Mouse (Mus musculus) spleen, postnatal 4 days (tissue): Measurements from ENCODE around the gene M1ap.

ENCODE experiments used
- DNase-seq, 2 experiments: peaks; one replicate each; pipeline ENCODE4 v3.0.0; 2022; ENCODE audit warnings: low spot score in 2 of 2

M1ap gene

DNA sequence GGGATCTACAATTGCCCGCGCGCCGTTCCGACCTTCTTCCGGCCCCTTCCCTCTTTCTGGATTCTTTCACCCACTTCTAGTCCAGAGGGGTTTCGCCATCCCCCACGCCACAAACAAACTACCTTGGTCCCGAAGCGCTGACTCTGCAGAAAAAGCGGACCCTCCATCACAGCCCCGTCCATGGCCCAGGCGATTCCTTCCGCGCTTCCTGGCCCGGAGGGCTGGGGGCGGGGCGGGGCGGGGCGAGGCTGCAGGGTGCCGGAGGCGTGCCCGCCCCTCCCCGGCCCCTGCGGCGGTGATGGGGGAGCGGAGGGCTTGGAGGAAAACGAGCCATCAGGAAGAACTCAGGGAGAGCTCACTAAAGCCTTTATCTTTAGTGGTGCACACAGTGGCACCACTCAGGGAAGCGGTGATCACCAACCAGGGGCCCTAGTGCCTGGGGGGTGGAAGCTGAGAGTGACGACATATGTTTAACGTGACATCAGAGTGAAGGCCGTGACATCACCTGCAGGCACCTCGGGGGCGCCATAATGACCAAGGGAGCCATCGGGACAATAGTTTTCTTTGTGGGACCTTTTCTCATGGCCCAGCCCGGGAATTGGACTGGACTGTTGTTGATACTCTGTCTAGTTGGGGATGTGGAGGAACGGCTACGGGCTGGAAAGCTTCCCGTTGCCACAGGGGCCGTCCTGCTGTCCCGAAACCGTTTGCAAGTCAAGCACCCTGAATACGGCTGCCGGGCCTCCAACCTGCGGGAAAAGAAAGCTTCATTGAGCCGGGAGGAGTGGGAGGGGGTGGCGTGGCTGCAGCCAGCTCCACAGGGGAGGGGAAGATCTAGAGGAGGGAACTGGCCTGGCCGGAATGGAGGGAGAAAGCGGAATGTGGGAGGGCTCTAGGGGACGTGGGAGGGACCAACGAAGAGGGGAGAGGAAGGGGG, 86.8 kb downstream of the M1ap start, which contains the start of the genes Dok1 and Loxl3:
TSS of gene Dok1 (minus strand) at position 223 of the 937 bp plus-strand sequence.
TSS of gene Loxl3 (plus strand) at position 925 of the 937 bp plus-strand sequence.
- peak; percentile 74 to 87 for DNase-seq

DNA sequence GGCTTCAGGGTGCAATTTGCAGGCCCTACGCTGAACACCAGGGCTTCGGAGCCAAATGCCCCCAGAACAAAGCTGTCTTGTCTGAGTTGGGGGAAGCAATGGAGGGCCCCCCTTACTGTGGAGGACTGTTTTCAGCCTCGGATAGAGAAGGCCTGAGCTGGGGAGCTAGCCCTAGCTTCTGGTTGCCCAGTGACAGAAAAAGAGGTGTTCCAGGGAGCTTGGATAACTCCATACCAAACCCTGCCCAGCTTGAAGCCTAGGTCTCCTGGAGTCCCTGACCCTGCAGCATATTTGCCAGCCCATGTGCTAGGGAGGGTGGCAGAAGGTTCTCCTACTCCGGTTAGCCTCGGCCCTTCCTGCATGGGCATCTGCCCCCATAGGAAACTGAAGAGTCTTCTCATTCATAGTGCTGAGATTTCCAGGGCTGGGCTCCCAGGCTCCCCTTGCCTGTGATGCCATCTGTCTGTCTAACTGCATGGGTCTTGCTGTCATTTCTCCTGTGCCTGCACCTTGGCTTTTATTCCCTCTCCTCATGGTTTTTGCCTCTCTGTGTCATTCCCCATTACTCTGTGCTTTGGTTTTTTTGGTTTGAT, 87.9 kb downstream of the M1ap start:
- DNase-seq = no peak

DNA sequence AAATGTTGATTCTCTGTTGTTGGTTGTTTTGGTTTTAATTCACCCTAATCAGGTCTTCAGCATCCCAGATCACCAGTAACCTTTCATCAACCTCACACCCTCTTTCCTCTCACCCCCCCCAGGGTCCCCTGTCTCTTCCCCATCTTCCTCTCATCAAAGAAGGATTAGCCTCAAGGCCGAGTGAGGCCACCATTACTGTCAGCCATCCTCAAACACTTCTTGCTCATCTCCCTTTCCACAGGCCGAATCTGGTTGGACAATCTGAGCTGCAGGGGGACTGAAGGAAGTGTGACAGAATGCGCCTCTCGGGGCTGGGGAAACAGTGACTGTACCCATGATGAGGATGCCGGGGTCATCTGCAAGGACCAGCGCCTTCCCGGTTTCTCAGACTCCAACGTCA, 90.5 kb downstream of the M1ap start:
- DNase-seq = no peak

DNA sequence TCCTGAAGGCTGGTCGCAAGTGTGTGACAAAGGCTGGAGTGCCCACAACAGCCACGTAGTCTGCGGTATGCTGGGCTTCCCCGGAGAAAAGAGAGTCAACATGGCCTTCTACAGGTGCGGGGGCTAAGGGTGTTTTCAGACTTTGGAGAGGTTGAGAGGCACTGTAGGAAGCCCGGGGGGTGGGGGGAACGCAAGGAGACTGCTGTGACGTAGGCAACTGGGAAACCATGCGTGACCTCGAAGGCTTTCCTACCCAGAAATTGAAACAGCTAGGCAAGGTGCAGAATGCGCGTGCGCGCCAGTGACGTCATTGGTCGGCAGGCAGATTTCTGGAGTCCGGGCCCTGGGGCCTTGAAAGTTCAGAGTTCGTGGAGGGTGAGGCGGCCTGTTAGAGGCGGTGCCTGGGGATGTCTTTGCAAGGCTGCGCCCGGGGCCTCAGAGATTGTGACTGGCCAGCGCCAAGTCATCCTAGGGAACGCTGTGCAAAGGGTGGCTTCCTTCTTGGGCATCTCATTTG, 91.9 kb downstream of the M1ap start:
- peak; percentile 95 to 98 for DNase-seq

DNA sequence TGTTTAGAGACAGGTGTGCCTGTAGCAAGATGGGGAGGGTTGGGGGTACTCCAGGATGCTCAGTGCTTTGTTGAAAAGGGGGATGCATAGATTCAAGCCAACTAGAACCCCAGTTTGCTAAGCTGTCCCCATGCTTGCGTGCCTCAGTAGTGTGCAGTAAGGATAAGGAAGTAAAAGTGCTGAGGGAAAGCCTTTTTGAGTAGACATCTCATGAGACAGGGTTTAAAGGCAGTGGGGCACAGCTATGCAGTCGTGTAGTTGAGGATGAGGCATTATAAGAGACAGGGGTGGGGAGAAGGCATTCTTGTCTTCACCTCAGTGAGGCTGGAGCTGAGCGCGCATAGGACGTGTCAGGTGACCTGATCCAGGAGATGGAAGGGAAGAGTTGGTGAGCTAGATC, 93.9 kb downstream of the M1ap start:
- no peak for DNase-seq

DNA sequence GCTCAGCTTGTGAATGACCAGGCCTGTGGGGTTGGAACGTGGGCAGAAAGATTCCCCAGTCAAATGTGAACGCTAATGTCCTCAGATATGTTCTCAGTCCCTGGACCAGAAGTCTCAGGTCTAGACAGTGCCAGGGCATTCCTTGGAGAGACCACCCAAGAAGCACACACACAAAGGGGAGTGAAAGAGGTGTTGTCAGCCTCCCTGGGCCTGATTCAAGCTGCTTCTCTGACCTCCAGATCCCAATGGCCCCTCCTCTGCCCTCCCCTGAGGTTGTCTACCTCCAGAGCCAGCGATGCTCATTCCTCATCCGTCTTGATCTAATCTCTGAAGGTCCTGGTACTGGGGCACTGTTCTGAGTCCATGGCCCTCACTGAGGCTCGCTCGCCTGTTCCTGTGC, 96.9 kb downstream of the M1ap start:
- no peak for DNase-seq

DNA sequence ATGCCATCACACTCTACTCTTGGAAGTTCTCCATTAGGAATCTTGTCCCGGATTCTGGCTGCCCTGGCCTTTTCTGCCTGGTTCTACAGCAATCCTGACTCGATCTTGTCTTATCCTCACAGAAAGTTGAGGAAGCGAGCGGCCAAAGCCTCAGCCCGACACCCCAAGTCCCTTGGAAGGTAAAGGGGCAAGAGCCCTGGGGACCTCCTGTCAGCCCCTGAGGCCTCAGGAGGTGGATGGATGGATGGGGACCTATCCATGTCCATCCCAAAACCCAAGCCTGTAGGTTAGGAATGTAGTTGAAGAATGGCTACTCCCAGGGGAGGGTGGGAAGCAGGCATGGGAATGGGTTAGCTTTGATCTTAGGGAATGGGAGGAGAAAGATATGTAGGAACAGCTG, 97.3 kb downstream of the M1ap start:
- no peak for DNase-seq

DNA sequence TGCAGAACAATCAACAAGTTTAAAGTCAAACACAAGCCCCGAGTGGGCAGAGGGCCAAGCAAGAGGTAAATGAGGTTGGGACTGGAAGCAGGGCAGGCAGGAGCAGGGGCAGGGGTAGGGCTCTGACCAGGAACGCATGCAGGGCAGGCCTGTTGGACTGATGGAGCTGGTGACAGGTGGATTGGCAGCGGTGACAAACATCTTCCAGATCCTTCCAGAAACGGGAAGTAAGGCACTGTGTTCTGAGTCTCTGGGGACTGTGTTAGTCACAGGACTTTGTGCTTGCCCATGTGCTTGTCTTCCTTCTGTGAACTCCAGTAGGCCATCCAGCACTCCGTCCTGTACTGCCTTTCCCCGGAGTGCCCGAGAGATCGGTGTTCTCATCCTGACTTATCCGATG, 98.0 kb downstream of the M1ap start:
- no peak for DNase-seq

DNA sequence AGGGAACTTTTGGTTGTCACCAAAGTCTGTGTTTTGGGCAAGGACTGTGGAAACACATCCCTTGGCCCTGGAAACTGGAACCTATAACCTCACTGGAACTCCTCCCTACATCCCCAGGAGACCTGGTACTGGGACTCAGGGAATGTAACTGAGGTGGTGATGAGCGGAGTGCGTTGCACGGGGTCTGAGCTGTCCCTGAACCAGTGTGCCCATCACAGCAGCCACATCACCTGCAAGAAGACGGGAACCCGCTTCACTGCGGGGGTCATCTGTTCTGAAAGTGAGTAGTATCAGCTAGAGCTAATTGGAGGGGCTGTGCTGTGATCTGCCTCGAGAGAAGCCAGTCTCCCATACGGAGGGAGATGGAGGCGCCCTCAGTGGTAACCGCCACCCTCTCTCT, 102.7 kb downstream of the M1ap start:
- no peak for DNase-seq

DNA sequence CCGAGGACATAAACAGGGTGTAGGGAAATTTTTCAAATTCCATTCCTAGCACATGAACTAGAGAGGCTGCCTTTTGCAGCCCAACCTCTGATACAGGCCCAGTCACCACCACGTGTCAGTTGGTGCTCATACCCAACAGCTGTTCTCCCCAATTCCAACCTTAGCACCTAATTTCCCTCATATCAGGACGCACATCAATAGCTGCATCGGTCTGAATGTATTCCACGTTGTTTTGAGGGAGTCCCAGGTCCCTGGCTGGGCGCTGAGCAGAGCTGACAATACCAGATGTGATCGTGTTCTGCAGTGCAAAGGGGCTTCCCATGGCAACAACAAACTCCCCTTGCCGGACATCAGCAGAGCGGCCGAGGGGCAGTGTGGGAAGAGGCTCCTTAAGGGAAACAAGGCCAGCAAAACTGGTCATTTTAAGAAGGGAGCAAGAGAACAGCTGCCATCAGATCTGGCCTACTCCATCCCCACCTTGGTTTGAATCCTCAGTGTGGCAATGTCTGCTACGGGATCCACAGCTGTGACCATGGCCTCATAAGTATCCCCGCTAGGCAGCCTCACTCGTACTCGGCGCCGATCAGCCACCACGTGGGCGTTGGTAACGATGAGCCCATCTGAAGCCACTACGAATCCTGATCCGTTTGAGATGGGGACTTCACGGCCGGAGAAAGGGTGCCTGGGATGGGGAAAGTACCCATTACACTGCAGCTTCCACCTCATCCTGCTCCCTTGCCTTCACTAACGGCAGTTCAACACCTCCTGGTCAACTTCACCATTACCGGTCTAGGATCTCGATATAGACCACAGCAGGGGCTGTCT, 106.6 kb downstream of the M1ap start:
- DNase-seq = peak; percentile 48 to 76

DNA sequence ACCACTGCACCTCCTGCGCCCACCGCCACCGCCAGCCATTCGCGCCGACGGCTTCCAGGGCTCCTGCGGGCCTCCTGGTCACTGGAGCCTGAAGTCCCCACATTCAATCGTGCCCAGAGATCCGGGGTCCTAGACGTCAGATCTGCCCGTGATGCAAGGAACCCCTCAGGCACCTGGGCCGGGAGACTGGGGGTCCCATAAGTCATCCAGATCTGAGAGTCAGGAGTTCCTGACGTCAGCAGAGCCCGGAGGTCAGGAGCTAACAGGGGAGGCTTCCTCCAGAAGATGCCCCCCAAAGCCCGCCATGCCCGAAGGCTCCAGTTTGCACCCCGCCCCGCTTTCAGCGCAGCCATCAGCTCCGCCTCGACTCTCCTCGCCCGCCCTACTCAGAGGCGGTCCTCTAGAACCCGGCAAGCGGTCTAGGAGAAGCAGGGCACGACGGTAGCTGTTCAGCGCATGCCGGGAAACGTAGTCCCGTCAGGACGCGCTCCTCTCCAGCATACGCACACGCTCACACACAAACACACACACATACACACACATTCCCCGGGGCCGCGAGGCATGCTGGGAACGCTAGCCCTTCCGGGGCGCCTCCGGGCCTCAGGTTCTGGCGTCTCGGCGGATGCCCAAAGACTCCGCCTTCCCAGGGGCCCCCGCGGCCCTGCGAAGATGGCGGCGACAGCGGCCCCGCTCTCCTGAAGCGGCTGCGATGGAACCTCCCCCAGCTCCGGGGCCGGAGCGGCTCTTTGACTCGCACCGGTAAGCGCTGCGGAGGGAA, 107.6 kb downstream of the M1ap start, which contains the start of gene Aup1:
TSS of gene Aup1 (plus strand) at position 448 of the 778 bp plus-strand sequence.
- DNase-seq = peak; percentile 97

DNA sequence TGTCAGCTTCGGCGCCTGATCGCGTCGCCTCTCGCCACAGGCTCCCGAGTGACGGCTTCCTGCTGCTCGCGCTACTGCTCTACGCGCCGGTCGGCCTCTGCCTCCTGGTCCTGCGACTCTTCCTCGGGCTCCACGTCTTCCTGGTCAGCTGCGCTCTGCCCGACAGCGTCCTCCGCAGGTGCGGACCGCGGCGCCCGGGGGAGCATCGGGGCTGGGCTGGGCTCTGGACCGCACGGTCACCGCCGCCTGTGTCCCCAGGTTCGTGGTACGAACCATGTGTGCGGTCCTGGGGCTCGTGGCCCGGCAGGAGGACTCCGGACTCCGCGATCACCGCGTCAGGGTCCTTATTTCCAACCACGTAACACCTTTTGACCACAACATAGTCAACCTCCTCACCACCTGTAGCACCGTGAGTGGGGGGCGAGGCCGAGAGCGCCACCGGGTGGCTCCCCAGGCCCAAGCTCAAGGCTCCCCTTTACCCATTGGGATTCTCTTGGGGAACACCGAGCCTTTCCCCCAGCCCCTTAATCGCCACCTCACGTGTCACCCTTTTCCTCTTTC, 108.2 kb downstream of the M1ap start, which contains the start of gene Htra2:
TSS of gene Htra2 (minus strand) at position 403 of the 561 bp plus-strand sequence.
- peak in 1 of 2 experiments; percentile 56 for DNase-seq

DNA sequence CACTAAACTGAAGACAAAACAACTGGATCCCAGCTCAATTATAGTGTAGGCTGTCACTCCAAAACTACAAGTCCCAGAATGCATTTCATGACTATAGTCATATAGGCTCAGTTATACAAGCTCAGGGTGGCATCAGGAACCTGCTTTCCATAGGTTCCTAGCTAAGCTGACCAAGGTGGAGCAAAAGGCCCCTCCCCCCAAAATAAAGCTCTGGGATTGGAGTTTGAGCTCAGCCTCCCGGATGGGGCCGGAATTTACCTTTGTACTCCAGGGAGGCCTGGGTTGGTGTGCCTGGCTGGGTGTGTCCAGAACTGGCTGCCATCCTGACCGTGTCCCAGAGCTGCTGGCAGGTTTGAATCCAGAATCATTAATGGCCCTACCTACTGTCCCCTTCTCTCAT, 111.1 kb downstream of the M1ap start, which contains the start of gene Dqx1:
TSS of gene Dqx1 (plus strand) at position 55 of the 400 bp plus-strand sequence.
- no peak for DNase-seq

DNA sequence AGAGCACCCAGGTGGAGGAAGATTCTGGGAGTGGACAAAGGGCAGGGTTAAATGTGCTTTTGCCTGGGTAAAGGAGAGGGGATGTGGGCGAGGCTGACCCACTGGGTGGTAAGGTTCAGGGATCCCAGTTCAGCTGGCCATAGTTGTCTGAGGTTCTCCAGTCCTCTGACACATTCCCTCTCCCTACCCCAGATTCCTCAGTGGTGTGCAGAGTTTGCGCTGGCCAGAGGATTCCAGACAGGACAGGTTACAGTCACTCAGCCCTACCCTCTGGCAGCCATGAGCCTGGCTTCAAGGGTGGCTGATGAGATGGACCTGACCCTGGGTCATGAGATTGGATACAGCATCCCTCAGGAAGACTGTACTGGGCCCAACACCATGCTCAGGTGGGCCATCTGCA, 112.0 kb downstream of the M1ap start:
- DNase-seq = no peak

DNA sequence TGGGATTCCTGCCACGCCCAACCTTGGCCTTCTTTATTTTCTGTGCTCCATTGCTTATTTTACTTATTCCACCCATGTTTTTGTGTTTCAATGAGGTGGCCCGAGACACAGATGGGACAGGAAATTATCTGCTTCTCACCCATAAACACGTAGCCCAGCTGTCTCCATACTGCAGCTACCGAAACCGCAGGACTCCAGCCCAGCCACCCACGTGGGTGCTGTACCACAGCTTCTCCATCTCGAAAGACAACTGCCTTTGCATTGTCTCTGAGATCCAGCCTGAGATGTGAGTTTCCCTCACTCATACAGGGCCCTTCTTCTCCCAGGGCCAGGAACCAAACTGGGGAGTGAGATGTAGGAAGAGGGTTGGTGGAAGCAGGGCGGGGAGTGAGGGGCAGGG, 119.3 kb downstream of the M1ap start:
- DNase-seq = no peak

DNA sequence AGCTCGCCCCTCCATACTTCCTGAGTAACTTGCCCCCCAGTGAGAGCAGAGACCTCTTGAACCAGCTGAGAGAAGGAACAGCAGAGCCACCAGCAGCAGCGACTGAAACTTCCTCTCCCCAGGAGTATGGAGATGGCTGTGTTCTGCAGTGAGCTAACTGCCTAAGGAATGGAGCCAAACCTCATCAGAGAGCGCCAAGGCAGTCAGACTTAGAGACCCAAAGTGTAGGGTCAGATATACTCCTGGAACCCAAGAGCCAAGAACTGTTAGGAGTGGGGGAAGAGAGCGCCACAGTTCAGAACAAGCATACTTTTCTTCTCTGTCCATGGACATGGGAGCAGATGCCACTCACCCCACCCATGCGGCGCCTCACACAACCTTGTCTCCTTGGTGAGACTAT, 119.7 kb downstream of the M1ap start:
- DNase-seq = no peak

DNA sequence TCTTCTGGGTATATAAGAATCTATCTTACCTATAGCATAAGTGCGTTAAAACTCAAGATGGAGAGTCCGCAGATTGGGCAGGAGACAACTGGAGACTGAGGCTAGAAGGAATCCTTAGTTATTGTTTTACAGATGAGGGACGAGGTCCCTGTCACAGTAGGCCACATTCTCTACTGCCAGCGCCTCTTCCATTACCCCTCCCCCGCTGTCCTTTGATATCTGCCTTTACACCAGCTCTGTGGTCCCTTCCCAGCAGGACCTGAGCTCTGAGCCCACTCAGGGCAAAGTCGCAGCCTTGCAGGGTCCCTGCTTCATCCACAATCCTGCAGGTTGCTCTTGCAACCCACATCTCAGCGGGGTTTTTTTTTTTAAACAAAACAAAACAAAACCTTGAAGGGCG, 121.5 kb downstream of the M1ap start:
- DNase-seq = no peak

DNA sequence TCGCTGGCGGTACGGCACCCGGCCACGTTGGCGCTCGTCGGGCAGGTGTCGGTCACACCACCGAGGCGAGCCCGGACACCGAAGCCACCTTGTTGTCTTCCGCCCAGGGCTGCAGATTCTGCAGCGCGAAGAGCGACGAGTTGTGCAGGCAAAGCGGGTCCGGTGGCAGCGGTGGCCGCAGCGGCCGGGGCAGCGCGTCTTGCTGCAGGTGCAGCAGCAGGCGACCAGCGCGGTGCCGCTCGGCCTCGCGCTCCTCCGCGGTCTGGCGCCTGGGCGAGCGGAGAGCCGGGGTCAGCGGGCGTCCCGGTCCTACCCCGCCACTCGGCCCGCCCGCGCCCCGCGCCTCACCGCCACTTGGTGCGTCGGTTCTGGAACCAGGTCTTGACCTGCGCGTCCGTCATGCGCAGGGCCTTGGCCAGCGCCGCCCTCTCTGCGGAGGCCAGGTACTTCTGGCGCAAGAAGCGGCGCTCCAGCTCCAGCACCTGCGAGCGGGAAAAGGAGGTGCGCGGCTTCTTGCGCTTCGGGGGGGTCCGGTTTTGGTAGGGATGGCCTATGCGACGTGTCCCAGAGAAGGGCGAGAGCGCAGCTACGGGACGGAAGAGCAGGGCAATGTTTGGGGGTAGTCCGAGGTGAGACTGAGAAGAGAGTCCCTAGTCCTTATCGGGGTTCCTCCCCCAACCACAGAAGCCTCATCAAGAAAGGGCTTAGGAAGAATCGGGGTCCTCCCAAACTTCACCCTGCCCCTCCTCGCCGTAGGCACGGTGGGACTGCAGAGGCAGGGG, 122.2 kb downstream of the M1ap start:
- DNase-seq = no peak

DNA sequence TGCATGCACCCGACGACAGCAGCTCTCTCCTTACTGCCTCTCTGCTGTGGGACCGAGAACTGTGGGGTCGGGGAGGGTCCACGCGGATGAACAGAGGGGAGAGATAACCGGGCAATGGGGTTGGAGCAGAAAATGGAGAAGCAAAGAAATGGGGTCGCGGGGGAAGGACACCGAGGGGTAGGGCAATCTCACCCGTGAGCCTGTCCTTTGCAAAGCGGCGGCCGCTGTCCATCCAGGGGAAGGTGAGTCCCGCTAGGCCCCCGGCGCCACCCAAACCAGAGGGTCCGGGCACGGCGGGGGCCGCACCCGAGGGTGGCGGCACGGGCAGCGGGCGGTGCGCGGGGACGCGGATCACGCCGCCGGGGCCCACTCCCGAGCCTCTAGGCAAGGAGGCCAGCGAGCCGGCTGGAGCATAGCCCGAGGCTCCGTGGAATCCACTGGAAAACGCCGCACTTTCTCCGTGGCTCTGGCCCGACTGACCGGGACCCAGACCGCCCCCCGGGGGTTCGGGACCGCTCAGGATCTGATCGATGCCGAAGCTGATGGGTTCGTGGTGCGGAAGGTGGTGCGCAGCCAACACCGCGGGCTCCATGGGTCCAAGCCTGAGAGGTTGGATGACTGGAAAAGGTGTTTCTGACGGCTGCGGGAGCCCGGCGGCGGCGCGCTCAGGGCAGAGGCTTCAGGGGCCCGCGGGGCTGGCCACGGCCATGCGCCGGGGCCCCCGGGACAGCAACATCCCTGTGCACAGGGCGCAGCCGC, 123.0 kb downstream of the M1ap start:
- peak in 1 of 2 experiments; percentile 73 for DNase-seq

DNA sequence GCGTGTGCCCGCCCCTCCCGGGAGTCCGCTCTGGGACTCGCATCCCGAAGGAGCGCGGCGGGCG, 123.4 kb downstream of the M1ap start, which contains the start of gene Tlx2:
TSS of gene Tlx2 (minus strand) at position 47 of the 64 bp plus-strand sequence.
- no peak for DNase-seq
